Mouse (Mus musculus) megakaryocyte, embryonic 14.5 days (primary cell): ENCODE measurements at regions not wholly inside any gene's neighbourhood (a gene's known extent, or its start where the extent isn't known, plus 50 kb on each side); places are given as distances from the start of the nearest gene placed in this dataset.

Source experiments
- H3K27me3 ChIP-seq: replicated peaks from 2 replicates; pipeline ENCODE3; 2012; ENCODE audit warnings: inconsistent platforms
- H3K36me3 ChIP-seq: replicated peaks from 2 replicates; pipeline ENCODE3; 2012; ENCODE audit warnings: low read length, inconsistent platforms, mixed read lengths
- H3K4me1 ChIP-seq: 2 replicates; pipeline ENCODE4 v1.6.1; 2012; ENCODE audit warnings: inconsistent platforms
- H3K4me3 ChIP-seq: replicated peaks from 2 replicates; pipeline ENCODE3; 2012; ENCODE audit warnings: moderate library complexity, mild to moderate bottlenecking, inconsistent platforms
- H3K9me3 ChIP-seq: 2 replicates; pipeline ENCODE4 v1.6.1; 2012; ENCODE audit warnings: inconsistent platforms
- FLI1 ChIP-seq: IDR thresholded peaks from 2 replicates; pipeline ENCODE4 v1.6.1; 2012; ENCODE audit warnings: low read length, inconsistent platforms, mixed read lengths
- GATA1 ChIP-seq: IDR thresholded peaks from 3 replicates; pipeline ENCODE4 v1.6.1; 2012; ENCODE audit warnings: mixed read lengths, low read length, inconsistent platforms, borderline replicate concordance

DNA sequence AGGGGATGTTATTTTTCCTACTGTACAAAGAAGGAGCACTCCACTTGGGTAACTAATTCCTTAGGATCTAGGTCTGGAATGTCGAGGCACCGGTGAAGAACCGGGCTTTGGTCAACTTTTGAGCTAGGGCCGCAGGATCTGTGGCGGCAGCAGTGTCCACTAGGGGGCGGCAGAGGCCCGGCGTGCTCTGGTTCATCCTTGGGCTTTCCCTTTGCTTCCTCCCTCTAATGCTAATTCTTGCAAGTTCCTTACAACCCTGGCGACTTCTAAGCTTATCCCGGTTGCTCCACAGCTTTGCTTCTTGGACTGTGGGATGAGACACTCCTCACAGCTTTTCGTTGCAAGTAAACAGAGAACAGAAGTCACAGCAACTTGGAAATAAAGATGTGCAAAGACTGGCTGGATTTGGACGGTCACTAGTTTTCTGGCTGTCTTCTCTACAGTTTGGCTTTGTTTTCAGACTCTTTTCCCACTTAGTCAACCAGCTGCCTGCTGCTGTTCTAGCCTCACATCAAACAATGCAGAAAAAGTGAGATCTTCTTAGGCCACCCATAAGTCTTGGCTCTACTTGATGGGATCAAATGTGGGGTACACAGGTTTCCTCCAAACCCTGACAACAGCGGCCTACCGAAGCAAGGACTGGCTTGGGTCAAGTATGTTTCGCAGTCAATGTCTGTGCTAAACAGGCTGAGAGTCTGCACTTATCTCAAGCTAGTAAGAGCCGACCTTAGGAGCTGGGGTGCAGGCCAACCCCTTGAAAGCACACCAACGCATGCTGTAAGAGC is 51.2 kb upstream of the Tmem72 start:
- Histone ChIP-seq H3K4me1 (0 out of 2 replicates have a peak, but pooled peaks cover 4% of the 10 kb centered on the region), H3K9me3 (no peaks in the 10 kb centered on the region), H3K36me3 (no peaks in the 10 kb centered on the region), H3K27me3 (peaks cover 4% of the 10 kb centered on the region), H3K4me3 (no peak overlapping the region)
- TF ChIP-seq FLI1 (no peak), GATA1 (no peak)

DNA sequence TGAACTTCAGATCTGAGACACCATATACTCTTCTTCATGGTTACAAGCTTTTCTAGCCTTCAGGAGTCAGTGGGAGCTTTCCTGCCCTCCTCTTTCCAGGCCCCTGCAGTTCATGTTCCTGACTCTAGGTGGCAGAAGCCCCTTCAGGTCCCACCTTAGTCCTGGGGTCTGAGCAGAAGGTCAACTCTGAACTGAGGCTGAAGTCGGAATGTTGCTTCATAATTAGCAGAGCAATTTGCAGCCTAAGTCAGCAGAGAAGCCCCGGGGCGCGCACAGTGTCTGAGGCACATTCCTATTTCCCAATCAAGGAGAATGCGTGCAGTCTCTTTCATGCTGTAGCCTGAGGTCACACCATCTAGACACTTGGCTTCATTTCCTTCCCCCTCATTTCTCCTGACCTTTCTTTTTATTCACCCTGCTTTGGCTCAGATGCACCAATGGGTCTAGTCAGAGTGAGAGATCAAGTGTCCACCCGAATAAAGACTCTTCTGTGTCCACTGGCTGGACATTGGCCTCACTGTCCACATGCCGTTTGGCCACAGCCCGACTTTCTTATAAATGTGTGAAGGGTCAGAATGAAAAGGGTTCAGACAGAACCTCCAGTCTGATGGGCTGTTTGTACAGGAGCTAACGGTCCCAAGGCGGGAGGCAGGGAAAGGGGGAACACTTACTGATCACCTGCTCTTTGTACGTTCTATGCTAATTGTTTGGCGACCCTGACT is 58.4 kb upstream of the Tmem72 start:
- TF ChIP-seq FLI1 (no peak), GATA1 (no peak)
- Histone ChIP-seq H3K4me1 (no peaks in the 10 kb centered on the region), H3K4me3 (no peak overlapping the region), H3K9me3 (no peaks in the 10 kb centered on the region), H3K27me3 (no peaks in the 10 kb centered on the region), H3K36me3 (no peaks in the 10 kb centered on the region)

DNA sequence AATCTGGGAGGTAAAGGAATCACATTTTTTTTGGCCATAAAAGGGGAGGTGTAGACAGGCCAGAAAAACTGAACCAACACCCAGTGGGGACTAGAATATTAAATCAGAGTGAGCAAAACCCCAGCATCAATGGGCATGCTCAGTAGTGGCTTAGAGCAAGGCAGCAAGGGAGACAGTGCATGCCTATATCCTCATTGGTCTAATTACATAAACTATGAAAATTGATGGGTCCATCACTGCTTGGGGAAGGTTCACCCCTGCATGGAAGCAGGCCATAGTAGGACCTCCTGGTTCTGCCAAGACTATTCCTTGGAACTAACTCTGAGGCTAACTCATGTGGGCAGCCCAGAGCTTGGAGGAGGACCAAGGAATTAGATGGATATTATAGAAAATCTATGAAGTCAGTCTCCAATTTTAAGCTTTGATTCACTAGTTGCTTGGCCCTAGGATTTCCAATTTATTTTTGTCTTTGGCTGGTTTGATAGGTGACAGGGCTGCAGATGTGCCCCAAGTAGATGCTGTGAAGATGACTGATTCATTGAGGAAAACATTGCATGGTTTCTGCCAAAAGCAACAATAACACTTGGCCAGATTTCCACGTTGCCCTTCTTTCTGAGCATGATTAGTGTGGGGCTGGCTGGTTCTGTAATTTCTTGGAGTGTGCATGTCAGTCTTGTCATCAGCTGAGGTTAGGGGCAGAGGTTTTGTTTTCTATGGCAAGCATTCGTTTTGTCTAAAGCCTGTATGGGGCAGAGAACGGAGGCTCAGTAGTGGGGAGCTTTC is 70.0 kb upstream of the Tmem72 start:
- Histone ChIP-seq H3K4me3 (no peak overlapping the region), H3K4me1 (no peaks in the 10 kb centered on the region), H3K9me3 (peaks cover 2% of the 10 kb centered on the region; the same call in 1 of the 2 replicates), H3K27me3 (peaks cover 3% of the 10 kb centered on the region), H3K36me3 (no peaks in the 10 kb centered on the region)
- TF ChIP-seq FLI1 (no peak), GATA1 (no peak)

DNA sequence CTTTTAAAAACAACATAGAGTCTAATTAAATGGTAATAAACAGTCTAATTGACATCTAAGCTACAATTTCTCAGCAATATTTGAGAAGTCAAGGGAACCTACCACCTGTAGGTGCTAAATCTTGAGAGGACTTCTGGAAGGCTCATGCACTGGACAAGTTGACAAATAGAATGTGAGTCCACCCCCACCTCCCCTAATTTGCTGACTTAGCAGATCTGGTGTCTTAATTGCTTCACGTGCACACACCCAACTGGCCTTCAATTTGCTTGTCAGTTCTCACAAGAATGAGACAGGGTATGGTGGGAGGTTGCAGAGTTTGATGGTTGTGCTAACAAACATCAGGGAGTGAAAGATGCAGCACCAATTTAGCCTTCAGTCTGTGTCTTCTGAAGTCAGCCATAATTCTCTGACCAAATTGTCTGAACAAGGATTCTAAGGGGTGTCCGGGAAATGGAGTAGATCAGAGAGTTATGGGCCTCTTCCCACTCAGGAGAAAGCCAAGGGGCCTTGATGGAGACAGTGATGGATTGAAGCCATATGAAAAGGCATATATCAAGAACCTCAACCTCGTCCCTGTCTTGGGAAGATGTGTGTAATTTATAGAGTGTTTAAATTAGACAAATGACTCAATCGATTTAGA is 76.7 kb upstream of the Tmem72 start:
- H3K27me3 ChIP-seq: peaks cover 3% of the 10 kb centered on the region
- H3K36me3 ChIP-seq: no peaks in the 10 kb centered on the region

DNA sequence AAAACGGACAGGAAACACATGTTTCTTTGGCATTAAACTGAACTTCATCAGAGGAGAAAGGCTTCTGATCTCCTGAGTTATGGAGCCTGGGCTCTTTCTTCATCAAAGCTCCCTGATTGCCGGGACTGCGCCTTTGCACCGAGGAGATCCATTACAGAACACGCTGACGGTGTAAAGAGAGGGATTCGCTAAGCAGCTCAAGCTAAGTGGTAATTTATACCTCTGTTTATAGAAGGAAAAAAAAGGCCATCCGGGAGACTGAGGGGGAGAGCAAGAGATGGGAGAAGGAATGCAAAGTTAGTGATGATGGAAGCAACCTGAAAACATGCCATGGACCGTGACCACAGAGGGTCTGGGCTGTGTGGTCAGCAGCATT is 77.2 kb upstream of the Tmem72 start:
- H3K4me3 ChIP-seq: no peak overlapping the region
- H3K27me3 ChIP-seq: peaks cover 2% of the 10 kb centered on the region
- no peaks in the 10 kb centered on the region for H3K9me3 ChIP-seq
- no peak for TF ChIP-seq FLI1
- no peak for TF ChIP-seq GATA1
- no peaks in the 10 kb centered on the region for H3K36me3 ChIP-seq
- no peaks in the 10 kb centered on the region for H3K4me1 ChIP-seq

More for the DNA sequence above, 76.7 kb upstream of the Tmem72 start:
- Histone ChIP-seq H3K9me3 (no peaks in the 10 kb centered on the region), H3K4me3 (no peak overlapping the region), H3K4me1 (no peaks in the 10 kb centered on the region)
- TF ChIP-seq FLI1 (no peak), GATA1 (no peak)

DNA sequence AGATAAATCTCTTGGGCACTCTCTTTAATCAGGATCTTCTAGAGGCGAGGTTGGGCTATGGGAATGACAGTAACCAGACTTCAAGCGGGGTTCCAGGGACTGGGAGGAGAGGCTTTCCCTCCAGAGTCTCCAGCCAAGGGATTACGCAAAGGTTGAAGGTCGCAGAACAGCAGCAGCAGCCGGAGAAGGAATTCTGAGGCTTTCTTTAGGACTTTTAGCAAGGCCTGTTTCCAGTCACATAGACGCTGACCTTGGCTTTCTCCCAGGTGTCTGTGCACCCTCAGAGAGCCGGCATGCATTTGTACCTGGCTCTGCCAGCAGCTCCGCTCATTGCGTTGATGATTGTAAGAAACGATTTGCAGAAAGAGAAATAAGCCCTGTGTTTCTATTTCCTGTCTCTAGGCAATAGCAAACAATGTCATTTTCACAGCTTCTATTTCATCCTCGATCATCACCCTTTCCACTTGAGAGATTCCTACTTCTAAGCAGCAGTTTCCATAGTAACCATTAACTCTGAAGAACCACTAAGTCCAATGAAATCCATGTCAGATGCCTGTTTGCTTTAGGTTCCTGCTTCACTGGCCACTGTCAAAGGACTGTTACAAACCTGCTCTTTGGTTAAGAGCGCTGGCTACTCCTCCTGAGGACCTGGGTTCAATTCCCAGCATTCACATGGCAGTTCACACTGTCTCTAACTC is 104.7 kb upstream of the Tmem72 start:
- Histone ChIP-seq H3K27me3 (no peaks in the 10 kb centered on the region), H3K4me1 (no peaks in the 10 kb centered on the region), H3K4me3 (no peak overlapping the region), H3K36me3 (no peaks in the 10 kb centered on the region), H3K9me3 (0 out of 2 replicates have a peak, but pooled peaks cover 7% of the 10 kb centered on the region)
- TF ChIP-seq GATA1 (no peak), FLI1 (no peak)

DNA sequence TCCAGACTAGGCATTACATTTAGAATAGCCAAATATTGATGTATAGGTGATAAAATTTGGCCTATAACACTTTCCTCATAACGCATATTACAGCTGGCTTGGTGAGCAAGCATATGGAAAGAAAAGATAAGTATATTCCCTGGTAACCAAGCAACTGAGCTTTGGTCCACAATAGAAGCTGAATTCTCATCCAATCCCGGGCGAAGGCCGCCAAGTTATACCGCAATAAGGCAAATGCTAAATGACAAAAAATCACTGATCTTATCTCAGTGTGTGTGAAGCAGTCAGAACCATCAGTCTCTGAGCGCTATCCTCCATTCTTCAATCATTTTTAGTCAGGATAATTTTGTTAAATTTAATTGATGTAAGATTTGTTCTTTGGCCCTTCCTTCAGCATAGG is 105.9 kb upstream of the Tmem72 start:
- TF ChIP-seq FLI1 (no peak), GATA1 (no peak)
- no peaks in the 10 kb centered on the region for H3K4me1 ChIP-seq
- no peaks in the 10 kb centered on the region for H3K36me3 ChIP-seq
- H3K4me3 ChIP-seq: no peak overlapping the region
- no peaks in the 10 kb centered on the region for H3K27me3 ChIP-seq
- H3K9me3 ChIP-seq: 0 out of 2 replicates have a peak, but pooled peaks cover 7% of the 10 kb centered on the region

DNA sequence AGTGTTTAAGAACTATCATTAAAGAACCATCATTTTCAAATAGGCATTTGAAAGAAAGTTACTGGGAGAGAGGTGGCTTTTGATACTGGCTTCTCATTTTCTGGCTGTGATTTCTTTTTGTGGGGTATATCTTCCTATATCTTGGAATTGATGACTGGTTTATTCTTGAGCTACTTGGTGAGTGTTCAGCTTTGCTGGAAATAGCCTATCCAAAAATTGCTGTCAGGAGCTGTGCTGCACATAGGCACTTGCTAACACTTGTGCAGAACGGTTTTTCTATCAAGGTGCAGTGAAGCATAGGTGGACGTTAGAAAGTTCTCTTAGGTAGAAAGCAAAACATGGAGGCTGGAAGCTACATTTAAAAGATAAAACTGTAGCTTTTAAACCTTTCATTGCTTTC is 108.9 kb upstream of the Tmem72 start:
- no peaks in the 10 kb centered on the region for H3K36me3 ChIP-seq
- 0 out of 2 replicates have a peak, but pooled peaks cover 7% of the 10 kb centered on the region for H3K9me3 ChIP-seq
- no peak overlapping the region for H3K4me3 ChIP-seq
- no peaks in the 10 kb centered on the region for H3K27me3 ChIP-seq
- TF ChIP-seq GATA1 (no peak), FLI1 (no peak)
- no peaks in the 10 kb centered on the region for H3K4me1 ChIP-seq

DNA sequence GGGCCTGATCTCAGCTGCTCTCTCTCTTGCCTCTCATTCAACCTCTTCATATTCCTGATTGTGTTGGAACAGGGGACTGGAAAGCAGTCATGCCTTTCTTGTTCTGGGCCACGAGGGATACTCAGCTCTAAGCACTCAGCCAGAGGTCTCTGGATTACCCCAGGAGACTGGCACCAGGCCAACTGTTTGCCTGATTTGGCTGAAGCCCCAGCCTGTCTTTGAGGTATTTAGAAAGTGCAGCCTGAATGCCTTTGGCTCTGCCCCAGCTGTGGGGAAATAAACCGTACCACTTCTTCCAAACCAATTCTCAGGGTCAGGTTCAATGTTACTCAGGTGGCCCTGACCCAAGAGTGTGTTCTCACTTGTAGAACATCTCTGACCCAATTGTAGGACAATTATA is 112.6 kb upstream of the Tmem72 start:
- TF ChIP-seq GATA1 (no peak), FLI1 (no peak)
- Histone ChIP-seq H3K4me3 (no peak overlapping the region), H3K27me3 (no peaks in the 10 kb centered on the region), H3K4me1 (no peaks in the 10 kb centered on the region), H3K9me3 (0 out of 2 replicates have a peak, but pooled peaks cover 7% of the 10 kb centered on the region), H3K36me3 (no peaks in the 10 kb centered on the region)
